Mouse (Mus musculus): ENCODE data around the gene Olfr545. TPM values are rescaled to one million over a fixed set of nuclear protein-coding genes. Genes with fewer than 3 reads are reported as not detected.
"Not testable (repeated sequence)": the region's sequence is repeated elsewhere in the genome, so short reads cannot be mapped to it uniquely, and the experiment has no call there.

The Olfr545 gene
- polyA plus RNA-seq, 1 experiment: not detected

- TF ChIP-seq POLR2A (IDR thresholded peaks at IDR 0.05; ENCODE audit: borderline replicate concordance, low read depth, low read length): no peak
- TF ChIP-seq CTCF (IDR thresholded peaks at IDR 0.05; ENCODE audit: low read depth, low read length): no peak
- H3K4me1 ChIP-seq (ENCODE audit: control insufficient read depth, insufficient read depth, low read length): peaks cover 9% of the 10 kb centered on the region
- H3K27ac ChIP-seq (ENCODE audit: insufficient read depth, low read depth, low read length): no peak overlapping the region
- no peak overlapping the region for H3K4me3 ChIP-seq (ENCODE audit: insufficient read depth, low read length)
Observed at GRCm38 (mm10) chr7:102509726-102510125, 10.4 kb upstream of the Olfr545 start.

GRCm38 (mm10) chr7:102508666-102509065 lies 9.3 kb upstream of the Olfr545 start:
- Histone ChIP-seq H3K4me1 (ENCODE audit: control insufficient read depth, insufficient read depth, low read length) (peaks cover 2% of the 10 kb centered on the region), H3K4me3 (ENCODE audit: insufficient read depth, low read length) (no peak overlapping the region)

DNA sequence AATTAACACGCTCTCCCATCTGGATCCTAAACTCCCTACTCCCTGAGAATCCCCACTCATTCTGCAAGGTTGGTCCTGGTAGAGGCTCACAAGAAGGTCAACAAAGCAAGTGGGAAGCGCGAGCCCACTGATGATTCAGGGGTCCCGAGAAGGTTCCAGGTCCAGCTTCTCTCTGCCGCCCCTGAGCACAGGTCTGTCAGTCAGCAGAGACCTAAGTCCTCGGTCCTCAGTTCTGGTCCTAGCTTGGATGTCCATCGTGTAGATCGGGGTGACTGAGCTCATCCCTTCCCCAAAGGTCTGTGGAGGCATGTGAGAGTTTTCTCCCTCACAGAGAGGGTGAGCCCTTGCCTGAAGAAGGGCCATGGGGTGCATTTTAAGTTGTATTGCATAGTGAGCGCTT lies 8.7 kb upstream of the Olfr545 start:
- Histone ChIP-seq H3K4me3 (ENCODE audit: insufficient read depth, low read length) (no peak overlapping the region), H3K27ac (ENCODE audit: insufficient read depth, low read depth, low read length) (no peak overlapping the region), H3K4me1 (ENCODE audit: control insufficient read depth, insufficient read depth, low read length) (no peaks in the 10 kb centered on the region; the same call in 1 of the 2 replicates)
- no peak for TF ChIP-seq POLR2A (IDR thresholded peaks at IDR 0.05; ENCODE audit: borderline replicate concordance, low read depth, low read length)
- no peak for TF ChIP-seq CTCF (IDR thresholded peaks at IDR 0.05; ENCODE audit: low read depth, low read length)

More at GRCm38 (mm10) chr7:102508666-102509065, 9.3 kb upstream of the Olfr545 start:
- no peak overlapping the region for H3K27ac ChIP-seq (ENCODE audit: insufficient read depth, low read depth, low read length)
- TF ChIP-seq CTCF (IDR thresholded peaks at IDR 0.05; ENCODE audit: low read depth, low read length): no peak
- TF ChIP-seq POLR2A (IDR thresholded peaks at IDR 0.05; ENCODE audit: borderline replicate concordance, low read depth, low read length): no peak

- no peak overlapping the region for H3K27ac ChIP-seq (ENCODE audit: insufficient read depth, low read depth, low read length)
- no peaks in the 10 kb centered on the region for H3K4me1 ChIP-seq (ENCODE audit: control insufficient read depth, insufficient read depth, low read length)
- H3K4me3 ChIP-seq (ENCODE audit: insufficient read depth, low read length): no peak overlapping the region
- no peak for TF ChIP-seq POLR2A (IDR thresholded peaks at IDR 0.05; ENCODE audit: borderline replicate concordance, low read depth, low read length)
- peak; percentile 30; the same call in 1 of the 2 replicates for TF ChIP-seq CTCF (IDR thresholded peaks at IDR 0.05; ENCODE audit: low read depth, low read length)
Observed at GRCm38 (mm10) chr7:102506848-102507247, 7.5 kb upstream of the Olfr545 start.

DNA sequence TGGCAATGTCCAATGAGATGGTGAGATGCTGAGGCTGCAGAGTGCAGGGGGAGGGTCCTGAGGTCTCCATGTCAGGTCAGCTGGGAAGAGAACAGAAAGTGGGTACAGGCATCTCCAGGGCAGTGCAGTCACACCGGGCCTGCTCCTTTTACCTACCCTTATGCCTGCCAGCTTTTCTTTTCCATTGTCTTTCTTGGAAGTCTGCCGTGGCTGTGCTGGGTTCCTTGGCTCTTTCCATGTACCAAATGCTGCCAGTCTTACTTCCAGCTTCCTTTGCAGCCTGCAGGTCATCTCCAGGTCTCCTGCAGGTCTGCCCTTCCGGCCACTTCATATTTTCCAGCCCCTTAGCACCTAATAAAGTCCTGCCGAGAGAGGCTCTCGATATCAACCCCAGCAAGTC lies 2.6 kb upstream of the Olfr545 start:
- no peak overlapping the region for H3K27ac ChIP-seq (ENCODE audit: insufficient read depth, low read depth, low read length)
- TF ChIP-seq CTCF (IDR thresholded peaks at IDR 0.05; ENCODE audit: low read depth, low read length) (no peak), POLR2A (IDR thresholded peaks at IDR 0.05; ENCODE audit: borderline replicate concordance, low read depth, low read length) (no peak)
- no peaks in the 10 kb centered on the region for H3K4me1 ChIP-seq (ENCODE audit: control insufficient read depth, insufficient read depth, low read length)
- H3K4me3 ChIP-seq (ENCODE audit: insufficient read depth, low read length): no peak overlapping the region

DNA sequence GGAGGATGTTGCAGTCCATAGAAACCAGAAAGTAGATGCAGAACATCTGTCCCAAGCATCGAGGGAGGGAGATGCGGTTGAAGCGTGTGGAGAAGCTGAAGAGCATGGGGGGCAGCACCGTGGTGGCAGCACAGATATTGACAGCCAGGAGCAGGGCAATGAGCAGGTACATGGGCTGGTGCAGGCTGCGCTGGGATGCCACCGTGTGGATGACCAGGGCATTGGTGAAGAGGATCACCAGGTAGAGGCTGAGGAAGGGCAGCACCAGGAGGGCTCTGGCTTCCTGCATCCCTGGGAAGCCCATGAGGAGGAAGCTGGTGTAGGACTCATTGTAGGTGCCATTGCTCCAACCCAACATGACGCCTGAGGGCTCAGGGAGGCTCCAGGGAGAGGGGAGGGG lies 5.0 kb downstream of the Olfr545 start:
- not testable (repeated sequence) for H3K4me3 ChIP-seq (ENCODE audit: insufficient read depth, low read length); H3K27ac ChIP-seq (ENCODE audit: insufficient read depth, low read depth, low read length); H3K4me1 ChIP-seq (ENCODE audit: control insufficient read depth, insufficient read depth, low read length)

DNA sequence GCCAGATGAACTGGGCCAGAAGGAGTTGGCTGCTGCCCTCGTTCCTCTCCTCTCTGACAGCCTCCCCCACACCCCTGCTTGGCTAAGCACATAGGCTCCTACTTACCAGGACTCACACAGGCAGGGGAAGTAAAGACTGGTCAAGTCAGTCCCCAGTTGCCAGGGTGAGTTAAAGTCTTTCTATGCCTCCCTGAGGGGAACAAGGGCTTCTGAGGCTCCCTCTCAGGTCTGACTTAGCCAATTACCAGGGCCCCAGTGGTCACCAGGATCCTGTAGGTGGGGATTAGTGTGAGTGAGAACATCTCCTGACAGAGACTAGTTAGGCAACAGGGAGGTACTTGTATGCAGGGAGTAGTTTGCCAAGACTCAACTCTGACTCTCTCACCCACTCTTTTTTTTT lies 11.2 kb downstream of the Olfr545 start, which contains the start of gene Olfr544:
TSS of gene Olfr544 (minus strand) at position 153 of the 400 bp plus-strand sequence.
- H3K4me3 ChIP-seq (ENCODE audit: insufficient read depth, low read length): no peak within 1 kb of the TSS
- no peak for TF ChIP-seq CTCF (IDR thresholded peaks at IDR 0.05; ENCODE audit: low read depth, low read length)
- no peak for TF ChIP-seq POLR2A (IDR thresholded peaks at IDR 0.05; ENCODE audit: borderline replicate concordance, low read depth, low read length)
- no peak within 1 kb of the TSS for H3K27ac ChIP-seq (ENCODE audit: insufficient read depth, low read depth, low read length)
- no peaks in the 10 kb centered on the region for H3K4me1 ChIP-seq (ENCODE audit: control insufficient read depth, insufficient read depth, low read length)

DNA sequence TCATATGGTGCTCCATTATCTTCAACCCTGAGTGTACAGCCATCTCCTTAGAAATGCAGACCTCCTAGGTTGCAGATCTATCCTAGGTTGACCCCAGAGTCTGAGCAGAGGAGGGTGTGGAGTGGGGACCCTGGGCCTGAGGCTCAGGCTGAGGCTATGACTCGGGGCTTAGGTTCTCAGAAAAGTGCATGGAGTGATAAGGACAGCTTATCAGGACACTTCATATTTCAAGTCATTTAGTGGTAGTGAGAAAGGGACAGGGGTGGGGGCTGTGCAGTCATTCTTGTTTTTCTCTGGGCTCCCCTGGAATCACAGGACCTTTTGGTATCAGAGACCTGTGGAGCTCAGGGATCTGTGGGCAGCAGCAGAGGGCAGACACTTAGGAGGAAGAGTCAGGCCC lies 13.3 kb downstream of the Olfr545 start:
- H3K4me3 ChIP-seq (ENCODE audit: insufficient read depth, low read length): no peak overlapping the region
- TF ChIP-seq POLR2A (IDR thresholded peaks at IDR 0.05; ENCODE audit: borderline replicate concordance, low read depth, low read length) (no peak), CTCF (IDR thresholded peaks at IDR 0.05; ENCODE audit: low read depth, low read length) (no peak)
- H3K4me1 ChIP-seq (ENCODE audit: control insufficient read depth, insufficient read depth, low read length): no peaks in the 10 kb centered on the region
- no peak overlapping the region for H3K27ac ChIP-seq (ENCODE audit: insufficient read depth, low read depth, low read length)

DNA sequence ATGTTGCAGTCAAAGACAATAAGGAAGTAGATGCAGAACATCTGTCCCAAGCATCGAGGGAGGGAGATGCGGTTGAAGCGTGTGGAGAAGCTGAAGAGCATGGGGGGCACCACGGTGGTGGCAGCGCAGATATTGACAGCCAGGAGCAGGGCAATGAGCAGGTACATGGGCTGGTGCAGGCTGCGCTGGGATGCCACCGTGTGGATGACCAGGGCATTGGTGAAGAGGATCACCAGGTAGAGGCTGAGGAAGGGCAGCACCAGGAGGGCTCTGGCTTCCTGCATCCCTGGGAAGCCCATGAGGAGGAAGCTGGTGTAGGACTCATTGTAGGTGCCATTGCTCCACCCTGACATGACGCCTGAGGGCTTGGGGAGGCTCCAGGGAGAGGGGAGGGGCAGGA lies 14.6 kb downstream of the Olfr545 start:
- H3K27ac ChIP-seq (ENCODE audit: insufficient read depth, low read depth, low read length); H3K4me1 ChIP-seq (ENCODE audit: control insufficient read depth, insufficient read depth, low read length); H3K4me3 ChIP-seq (ENCODE audit: insufficient read depth, low read length): not testable (repeated sequence)

DNA sequence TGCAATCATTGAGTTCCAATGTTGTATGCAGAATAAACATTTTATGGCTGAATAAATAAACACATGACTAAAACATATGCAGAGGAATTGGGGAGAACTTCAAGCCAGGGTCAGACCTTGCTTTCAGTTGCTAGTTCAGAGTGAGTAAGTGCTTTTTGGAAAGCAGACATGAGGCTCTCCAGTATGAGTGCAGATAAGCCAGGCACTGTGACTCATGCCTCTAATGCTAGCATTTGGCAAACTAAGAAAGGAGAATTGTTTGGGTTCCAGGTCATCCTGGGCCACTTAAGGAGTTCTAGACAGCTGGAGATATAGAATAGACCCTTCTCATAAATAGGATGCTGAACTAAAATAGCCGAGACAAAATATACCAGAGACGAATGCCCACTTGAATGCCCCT lies 15.7 kb downstream of the Olfr545 start:
- Histone ChIP-seq H3K4me3 (ENCODE audit: insufficient read depth, low read length) (no peak overlapping the region), H3K4me1 (ENCODE audit: control insufficient read depth, insufficient read depth, low read length) (peaks cover 8% of the 10 kb centered on the region), H3K27ac (ENCODE audit: insufficient read depth, low read depth, low read length) (no peak overlapping the region)
- TF ChIP-seq POLR2A (IDR thresholded peaks at IDR 0.05; ENCODE audit: borderline replicate concordance, low read depth, low read length): no peak
- TF ChIP-seq CTCF (IDR thresholded peaks at IDR 0.05; ENCODE audit: low read depth, low read length): no peak

DNA sequence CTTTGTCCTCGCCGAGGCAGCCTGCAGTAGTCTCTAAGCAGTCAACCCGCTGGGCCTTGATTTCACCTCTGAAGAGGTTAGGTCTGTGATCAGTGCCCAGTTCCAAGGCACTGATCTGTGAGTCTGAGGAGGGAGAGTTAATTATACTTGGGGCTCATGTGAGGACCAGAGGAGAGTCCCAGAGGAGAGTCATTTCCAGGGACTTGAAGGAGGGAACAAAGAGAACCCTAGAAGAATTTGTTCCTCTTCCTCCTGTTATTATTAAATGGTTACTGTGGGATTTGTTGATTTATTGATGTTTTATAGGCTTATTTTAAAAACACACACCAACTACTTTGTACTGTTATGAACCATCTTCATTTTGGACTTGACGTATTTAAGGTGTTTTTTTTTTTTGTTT lies 17.8 kb downstream of the Olfr545 start, which contains the start of gene Olfr543:
TSS of gene Olfr543 (minus strand) at position 101 of the 400 bp plus-strand sequence.
- no peak within 1 kb of the TSS for H3K27ac ChIP-seq (ENCODE audit: insufficient read depth, low read depth, low read length)
- TF ChIP-seq POLR2A (IDR thresholded peaks at IDR 0.05; ENCODE audit: borderline replicate concordance, low read depth, low read length) (no peak), CTCF (IDR thresholded peaks at IDR 0.05; ENCODE audit: low read depth, low read length) (no peak)
- H3K4me1 ChIP-seq (ENCODE audit: control insufficient read depth, insufficient read depth, low read length): peaks cover 8% of the 10 kb centered on the region
- H3K4me3 ChIP-seq (ENCODE audit: insufficient read depth, low read length): no peak within 1 kb of the TSS
